Mouse (Mus musculus) kidney, adult 18-20 months (tissue): ENCODE data around the gene Mcf2l.

ENCODE experiments used
- DNase-seq: peaks from one replicate; pipeline ENCODE4 v3.0.0; 2021

Mcf2l gene

DNA sequence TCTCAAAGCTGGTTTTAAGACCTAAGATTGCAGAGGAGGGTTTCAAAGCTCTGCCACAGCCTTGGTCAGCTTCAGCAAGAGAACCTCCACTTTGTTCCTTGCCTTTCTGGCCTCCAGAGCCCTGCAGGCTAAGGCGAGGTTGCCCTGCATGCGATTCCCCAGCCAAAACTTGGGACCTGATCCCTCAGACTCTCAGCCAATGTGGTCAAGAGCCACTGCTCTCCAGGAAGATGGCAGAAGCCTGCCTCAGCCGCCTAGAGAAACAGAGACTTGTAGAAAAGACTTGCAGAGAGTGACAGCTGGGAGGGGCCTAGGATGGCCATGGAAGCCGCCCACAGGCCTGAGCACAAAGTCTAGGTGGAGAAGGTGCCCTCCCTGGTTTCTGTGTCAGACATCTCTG, 1.4 kb downstream of the Mcf2l start:
- DNase-seq: peak; percentile 35

GRCm38 (mm10) chr8:12877126-12877525, 3.5 kb downstream of the Mcf2l start:
- DNase-seq: no peak

- no peak for DNase-seq
Observed at GRCm38 (mm10) chr8:12880163-12880562, 6.6 kb downstream of the Mcf2l start.

GRCm38 (mm10) chr8:12883051-12884004, 9.7 kb downstream of the Mcf2l start:
- no peak for DNase-seq

- DNase-seq: no peak
Observed at GRCm38 (mm10) chr8:12887772-12888435, 14.3 kb downstream of the Mcf2l start.

- DNase-seq: no peak
Observed at GRCm38 (mm10) chr8:12889046-12889598, 15.5 kb downstream of the Mcf2l start.

- DNase-seq: no peak
Observed at GRCm38 (mm10) chr8:12892882-12893446, 19.4 kb downstream of the Mcf2l start.

GRCm38 (mm10) chr8:12893797-12894578, 20.4 kb downstream of the Mcf2l start:
- no peak for DNase-seq

DNA sequence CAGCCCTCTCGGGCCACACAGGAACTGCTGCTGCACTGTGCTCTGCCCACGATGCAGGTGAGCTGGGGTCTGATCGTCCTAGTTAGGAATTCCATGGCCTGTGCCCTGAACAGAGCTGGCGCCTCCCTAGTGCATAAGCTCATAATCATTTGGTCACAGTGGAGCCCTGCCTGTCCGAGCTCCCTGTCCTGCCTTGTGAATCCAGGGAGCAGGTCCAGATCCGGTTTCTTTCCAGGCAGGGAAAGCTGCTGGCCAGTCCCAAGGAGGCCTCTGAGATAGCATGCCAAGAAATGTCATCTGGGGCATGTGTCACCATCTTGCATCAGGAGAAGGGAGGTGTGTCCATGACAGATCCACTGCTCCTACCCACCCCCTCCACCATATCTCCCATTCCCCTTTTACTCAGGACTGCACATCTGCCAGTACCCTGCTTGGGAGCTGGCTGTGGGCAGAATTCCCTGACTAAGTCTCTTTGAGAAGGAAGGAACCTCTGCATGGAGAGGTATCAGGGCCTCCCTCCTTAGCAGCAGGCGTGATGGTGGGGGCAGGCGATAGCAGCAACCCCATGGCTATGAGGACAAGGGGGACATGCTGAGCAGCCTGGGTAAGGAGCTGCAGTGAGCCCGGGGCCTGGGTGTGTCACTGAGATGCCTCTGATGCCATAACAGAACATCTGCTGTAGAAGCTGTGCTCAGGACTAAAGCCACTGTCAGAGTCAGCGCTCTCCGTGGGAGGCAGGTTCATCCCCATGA, 21.4 kb downstream of the Mcf2l start:
- no peak for DNase-seq

GRCm38 (mm10) chr8:12895535-12896150, 22.0 kb downstream of the Mcf2l start:
- DNase-seq: no peak

- DNase-seq: peak; percentile 72
Observed at GRCm38 (mm10) chr8:12896494-12897373, 23.1 kb downstream of the Mcf2l start.

DNA sequence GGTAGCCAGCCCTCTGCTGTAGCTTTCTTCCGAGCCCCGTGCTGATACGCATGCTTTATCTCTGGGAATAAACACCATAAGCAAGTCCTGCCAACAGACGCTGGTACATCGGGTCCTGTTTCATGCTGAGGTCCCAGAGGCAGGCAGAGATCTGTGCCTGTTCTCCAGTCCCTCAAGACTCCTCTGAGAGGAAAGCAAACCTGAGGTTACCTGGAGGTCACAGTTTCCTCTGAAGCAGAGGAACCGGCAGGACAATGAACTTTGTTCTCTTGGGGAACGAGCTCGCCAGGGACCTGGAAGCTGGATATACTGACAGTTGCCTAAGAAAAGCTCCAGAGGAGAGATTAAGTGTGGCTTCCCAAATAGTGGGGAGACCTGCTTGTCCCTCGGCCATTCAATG, 24.2 kb downstream of the Mcf2l start:
- peak; percentile 47 for DNase-seq

GRCm38 (mm10) chr8:12903790-12904415, 30.3 kb downstream of the Mcf2l start:
- no peak for DNase-seq

GRCm38 (mm10) chr8:12905122-12905521, 31.5 kb downstream of the Mcf2l start:
- no peak for DNase-seq

- peak; percentile 38 for DNase-seq
Observed at GRCm38 (mm10) chr8:12905599-12906321, 32.2 kb downstream of the Mcf2l start.

DNA sequence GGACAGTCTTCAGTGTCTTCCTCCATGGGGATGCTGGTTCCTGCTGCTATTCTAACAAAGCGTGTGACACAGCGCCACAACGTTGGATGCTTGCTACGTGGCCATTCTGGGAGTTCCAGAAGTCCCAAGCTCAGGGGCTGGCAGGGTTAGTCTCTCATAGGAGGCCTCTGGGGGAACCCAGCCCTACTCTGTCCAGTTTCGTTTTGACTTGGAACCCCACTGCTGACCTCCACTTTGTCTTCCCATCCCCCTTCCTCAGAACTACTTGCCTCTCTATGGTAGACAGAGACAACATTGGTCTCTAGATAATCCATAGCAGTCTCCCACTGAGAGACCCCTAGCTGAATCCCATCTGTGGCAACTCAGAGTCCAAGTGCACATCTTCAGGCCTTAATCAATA, 33.0 kb downstream of the Mcf2l start:
- no peak for DNase-seq

DNA sequence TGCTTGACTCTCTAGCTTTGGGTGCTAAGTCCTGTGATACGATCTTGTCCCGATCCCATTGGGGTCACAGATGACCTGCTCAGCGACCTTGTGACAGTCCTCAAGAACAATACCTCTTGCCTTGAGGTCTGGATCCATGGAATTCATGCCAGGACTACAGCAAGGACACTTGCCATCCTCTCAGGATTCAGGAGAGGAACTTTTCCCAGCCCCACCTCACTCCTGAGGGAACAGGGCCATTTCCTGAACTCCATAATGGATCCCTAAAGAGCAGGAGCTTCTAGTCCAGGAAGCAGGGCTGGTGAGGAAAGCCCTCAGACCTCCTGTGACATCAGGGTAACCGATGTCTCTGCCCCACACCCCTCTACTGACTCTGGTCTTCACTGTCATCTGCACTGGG, 34.1 kb downstream of the Mcf2l start:
- DNase-seq: no peak

- peak; percentile 80 for DNase-seq
Observed at GRCm38 (mm10) chr8:12912011-12912410, 38.4 kb downstream of the Mcf2l start.
